Mouse (Mus musculus) liver, embryonic 11.5 days (tissue): ENCODE measurements around the gene Slc25a48. TPM values are rescaled to one million over a fixed set of nuclear protein-coding genes. Genes with fewer than 3 reads are reported as not detected.

Source experiments
- ATAC-seq: fragments of 200-750 bp; cut with Nextera tagmentation; replicated peaks from 2 replicates; pipeline ENCODE4 v1.8.0; 2017; ENCODE audit warnings: moderate number of reproducible peaks, mild to moderate bottlenecking, moderate TSS enrichment, moderate library complexity; ENCODE audit not compliant: low FRiP score
- DNase-seq: peaks from one replicate; pipeline ENCODE4 v3.0.0-alpha.2; 2017; ENCODE audit warnings: low spot score
- H3K27ac ChIP-seq: fragments of 300-500 bp; sonication (generic); 2 replicates; pipeline ENCODE4 v1.5.1; 2014; ENCODE audit warnings: mild to moderate bottlenecking, low read depth, low read length, control low read depth
- H3K27me3 ChIP-seq: fragments of 300-500 bp; sonication (generic); replicated peaks from 2 replicates; pipeline ENCODE4 v1.6.1; 2014; ENCODE audit warnings: low read length, mixed read lengths; ENCODE audit not compliant: control insufficient read depth, insufficient read depth
- H3K36me3 ChIP-seq: fragments of 300-500 bp; sonication (generic); 2 replicates; pipeline ENCODE4 v1.6.1; 2014; ENCODE audit warnings: mild to moderate bottlenecking, low read length, moderate library complexity, mixed read lengths; ENCODE audit not compliant: control insufficient read depth, insufficient read depth
- H3K4me1 ChIP-seq: fragments of 300-500 bp; sonication (generic); replicated peaks from 2 replicates; pipeline ENCODE4 v1.6.1; 2014; ENCODE audit warnings: low read length, mixed read lengths; ENCODE audit not compliant: control insufficient read depth, insufficient read depth
- H3K4me2 ChIP-seq: fragments of 300-500 bp; sonication (generic); 2 replicates; pipeline ENCODE4 v1.6.1; 2014; ENCODE audit warnings: mild to moderate bottlenecking, control low read depth, moderate library complexity
- H3K4me3 ChIP-seq: fragments of 300-500 bp; sonication (generic); 2 replicates; pipeline ENCODE4 v1.5.1; 2014; ENCODE audit warnings: low read depth, low read length, control low read depth
- H3K9ac ChIP-seq: fragments of 300-500 bp; sonication (generic); 2 replicates; pipeline ENCODE4 v1.6.1; 2014; ENCODE audit warnings: low read depth, low read length, control low read depth
- H3K9me3 ChIP-seq: fragments of 300-500 bp; sonication (generic); 2 replicates; pipeline ENCODE4 v1.6.1; 2016; ENCODE audit warnings: low read length, inconsistent platforms, mixed read lengths; ENCODE audit not compliant: control insufficient read depth
- WGBS: fragments of 180-500 bp; shearing (Covaris S2); extraction: QIAGEN DNeasy Blood & Tissue Kit; methylation state at CpG from one replicate; pipeline ENCODE4 v1.1.7; 2014; 5-methylcytosine and 5-hydroxymethylcytosine counted together
- polyA plus RNA-seq: library from polyadenylated mRNA; unstranded; fragments of >200 nt; fragmentation: Nextera tagmentation; extraction: Ambion mirVana; gene quantifications from 2 replicates; pipeline ENCODE4 v1.2.1, GENCODE M21; 2014

Slc25a48 gene
- polyA plus RNA-seq, 1 experiment from 2014 or later = 0.37 TPM

- Histone ChIP-seq H3K36me3 (no peaks in the 10 kb centered on the region), H3K4me1 (no peaks in the 10 kb centered on the region), H3K9me3 (no peaks in the 10 kb centered on the region), H3K27me3 (peaks cover 23% of the 10 kb centered on the region), H3K9ac (no peak overlapping the region), H3K4me3 (no peak overlapping the region), H3K4me2 (no peak overlapping the region), H3K27ac (no peak overlapping the region)
- ATAC-seq (no peak), DNase-seq (no peak)
- 54% methylated on average over 7 of the region's 7 CpGs for WGBS
Measured at GRCm38 (mm10) chr13:56443411-56443810, 5.3 kb downstream of the Slc25a48 start.

- Histone ChIP-seq H3K36me3 (no peaks in the 10 kb centered on the region), H3K9me3 (no peaks in the 10 kb centered on the region), H3K4me3 (no peak overlapping the region), H3K4me2 (no peak overlapping the region), H3K27me3 (peaks cover 16% of the 10 kb centered on the region), H3K4me1 (no peaks in the 10 kb centered on the region), H3K9ac (no peak overlapping the region), H3K27ac (no peak overlapping the region)
- DNase-seq (no peak), ATAC-seq (no peak)
- WGBS = 75% methylated on average over 3 of the region's 3 CpGs
Measured at GRCm38 (mm10) chr13:56444112-56444511, 6.0 kb downstream of the Slc25a48 start.

- H3K4me3 ChIP-seq = no peak overlapping the region
- H3K27me3 ChIP-seq = peaks cover 7% of the 10 kb centered on the region
- no peaks in the 10 kb centered on the region for H3K4me1 ChIP-seq
- no peaks in the 10 kb centered on the region for H3K9me3 ChIP-seq
- DNase-seq = no peak
- H3K36me3 ChIP-seq = no peaks in the 10 kb centered on the region
- no peak overlapping the region for H3K4me2 ChIP-seq
- no peak overlapping the region for H3K27ac ChIP-seq
- H3K9ac ChIP-seq = no peak overlapping the region
- no peak for ATAC-seq
- 78% methylated on average over 6 of the region's 6 CpGs for WGBS
Measured at GRCm38 (mm10) chr13:56444996-56445395, 6.8 kb downstream of the Slc25a48 start.

- Histone ChIP-seq H3K9me3 (no peaks in the 10 kb centered on the region), H3K4me3 (no peak overlapping the region), H3K36me3 (no peaks in the 10 kb centered on the region), H3K9ac (no peak overlapping the region), H3K4me2 (no peak overlapping the region), H3K27ac (no peak overlapping the region), H3K4me1 (no peaks in the 10 kb centered on the region), H3K27me3 (no peaks in the 10 kb centered on the region; the same call in 1 of the 2 replicates)
- ATAC-seq (no peak), DNase-seq (no peak)
- 74% methylated on average over 10 of the region's 10 CpGs for WGBS
Measured at GRCm38 (mm10) chr13:56449239-56450030, 11.3 kb downstream of the Slc25a48 start.

GRCm38 (mm10) chr13:56450035-56450434 is 11.9 kb downstream of the Slc25a48 start:
- no peaks in the 10 kb centered on the region for H3K36me3 ChIP-seq
- H3K4me1 ChIP-seq = no peaks in the 10 kb centered on the region
- H3K27ac ChIP-seq = no peak overlapping the region
- no peak overlapping the region for H3K4me3 ChIP-seq
- DNase-seq (no peak), ATAC-seq (no peak)
- H3K9me3 ChIP-seq = no peaks in the 10 kb centered on the region
- no peaks in the 10 kb centered on the region; the same call in 1 of the 2 replicates for H3K27me3 ChIP-seq
- WGBS = 81% methylated on average over 8 of the region's 8 CpGs
- no peak overlapping the region for H3K4me2 ChIP-seq
- no peak overlapping the region for H3K9ac ChIP-seq

- H3K9me3 ChIP-seq = no peaks in the 10 kb centered on the region
Measured at GRCm38 (mm10) chr13:56458001-56458400, 19.8 kb downstream of the Slc25a48 start.

GRCm38 (mm10) chr13:56461460-56461859 is 23.3 kb downstream of the Slc25a48 start:
- H3K9me3 ChIP-seq = no peaks in the 10 kb centered on the region
- H3K36me3 ChIP-seq = no peaks in the 10 kb centered on the region
- H3K4me2 ChIP-seq = no peak overlapping the region
- DNase-seq (no peak), ATAC-seq (no peak)
- WGBS = 62% methylated on average over 4 of the region's 4 CpGs
- H3K4me1 ChIP-seq = no peaks in the 10 kb centered on the region
- H3K9ac ChIP-seq = no peak overlapping the region
- H3K27ac ChIP-seq = no peak overlapping the region
- H3K4me3 ChIP-seq = no peak overlapping the region
- H3K27me3 ChIP-seq = 0 out of 2 replicates have a peak, but pooled peaks cover 2% of the 10 kb centered on the region

More at GRCm38 (mm10) chr13:56458001-56458400, 19.8 kb downstream of the Slc25a48 start:
- no peaks in the 10 kb centered on the region for H3K36me3 ChIP-seq
- H3K27me3 ChIP-seq = no peaks in the 10 kb centered on the region
- WGBS = 69% methylated on average over 9 of the region's 9 CpGs
- ATAC-seq (no peak), DNase-seq (no peak)
- no peaks in the 10 kb centered on the region for H3K4me1 ChIP-seq
- no peak overlapping the region for H3K9ac ChIP-seq
- no peak overlapping the region for H3K27ac ChIP-seq
- H3K4me2 ChIP-seq = no peak overlapping the region
- H3K4me3 ChIP-seq = no peak overlapping the region

GRCm38 (mm10) chr13:56462791-56463190 is 24.6 kb downstream of the Slc25a48 start:
- no peak overlapping the region for H3K9ac ChIP-seq
- 0 out of 2 replicates have a peak, but pooled peaks cover 2% of the 10 kb centered on the region for H3K27me3 ChIP-seq
- WGBS = 84% methylated on average over 4 of the region's 4 CpGs
- H3K27ac ChIP-seq = no peak overlapping the region
- no peak overlapping the region for H3K4me3 ChIP-seq
- H3K4me2 ChIP-seq = no peak overlapping the region
- DNase-seq (no peak), ATAC-seq (no peak)
- no peaks in the 10 kb centered on the region for H3K9me3 ChIP-seq
- no peaks in the 10 kb centered on the region for H3K36me3 ChIP-seq
- H3K4me1 ChIP-seq = no peaks in the 10 kb centered on the region

- no peak overlapping the region for H3K9ac ChIP-seq
- ATAC-seq = no peak
- WGBS = 83% methylated on average over 7 of the region's 7 CpGs
- H3K27me3 ChIP-seq = 0 out of 2 replicates have a peak, but pooled peaks cover 2% of the 10 kb centered on the region
- no peaks in the 10 kb centered on the region for H3K9me3 ChIP-seq
- no peak overlapping the region for H3K4me3 ChIP-seq
- no peak for DNase-seq
- no peak overlapping the region for H3K4me2 ChIP-seq
- no peaks in the 10 kb centered on the region for H3K4me1 ChIP-seq
- no peaks in the 10 kb centered on the region for H3K36me3 ChIP-seq
- no peak overlapping the region for H3K27ac ChIP-seq
Measured at GRCm38 (mm10) chr13:56463261-56463660, 25.1 kb downstream of the Slc25a48 start.
